Mouse (Mus musculus) adipocyte (in vitro differentiated cells): ENCODE measurements around the gene Tbx5.

Source experiments
- DNase-seq: peaks from one replicate; pipeline ENCODE4 v3.0.0-alpha.2; 2016; ENCODE audit warnings: low spot score

Gene Tbx5

GRCm38 (mm10) chr5:119832479-119832796, at the start of gene Tbx5:
TSS of gene Tbx5 (plus strand) at chr5:119832668.
- DNase-seq, result no peak

- DNase-seq, result no peak
Observed at GRCm38 (mm10) chr5:119785959-119786358, 46.5 kb upstream of the Tbx5 start.

GRCm38 (mm10) chr5:119791664-119792063, 40.8 kb upstream of the Tbx5 start:
- no peak for DNase-seq

DNA sequence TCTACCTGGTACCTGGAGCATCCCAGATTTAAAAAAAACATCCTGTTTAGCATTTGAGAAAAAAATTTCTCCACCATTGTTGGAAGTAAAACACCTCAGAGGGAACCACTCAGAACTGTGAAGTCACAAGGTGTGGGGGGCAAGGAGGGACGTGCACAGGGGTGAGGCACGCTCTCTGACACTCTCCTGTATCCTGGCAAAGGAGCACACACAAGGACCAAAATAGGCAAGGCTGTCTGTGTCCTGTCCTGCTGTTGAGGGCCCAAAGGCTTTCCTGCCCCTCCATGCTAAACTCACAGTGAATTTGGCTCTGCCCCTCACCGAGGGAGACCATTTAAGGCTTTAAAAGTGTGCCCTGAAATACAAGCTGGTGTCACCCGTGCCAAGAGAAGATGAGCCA, 38.5 kb upstream of the Tbx5 start:
- DNase-seq, result no peak

- DNase-seq, result no peak
Observed at GRCm38 (mm10) chr5:119795376-119795775, 37.1 kb upstream of the Tbx5 start.

GRCm38 (mm10) chr5:119795777-119796176, 36.7 kb upstream of the Tbx5 start:
- no peak for DNase-seq

DNA sequence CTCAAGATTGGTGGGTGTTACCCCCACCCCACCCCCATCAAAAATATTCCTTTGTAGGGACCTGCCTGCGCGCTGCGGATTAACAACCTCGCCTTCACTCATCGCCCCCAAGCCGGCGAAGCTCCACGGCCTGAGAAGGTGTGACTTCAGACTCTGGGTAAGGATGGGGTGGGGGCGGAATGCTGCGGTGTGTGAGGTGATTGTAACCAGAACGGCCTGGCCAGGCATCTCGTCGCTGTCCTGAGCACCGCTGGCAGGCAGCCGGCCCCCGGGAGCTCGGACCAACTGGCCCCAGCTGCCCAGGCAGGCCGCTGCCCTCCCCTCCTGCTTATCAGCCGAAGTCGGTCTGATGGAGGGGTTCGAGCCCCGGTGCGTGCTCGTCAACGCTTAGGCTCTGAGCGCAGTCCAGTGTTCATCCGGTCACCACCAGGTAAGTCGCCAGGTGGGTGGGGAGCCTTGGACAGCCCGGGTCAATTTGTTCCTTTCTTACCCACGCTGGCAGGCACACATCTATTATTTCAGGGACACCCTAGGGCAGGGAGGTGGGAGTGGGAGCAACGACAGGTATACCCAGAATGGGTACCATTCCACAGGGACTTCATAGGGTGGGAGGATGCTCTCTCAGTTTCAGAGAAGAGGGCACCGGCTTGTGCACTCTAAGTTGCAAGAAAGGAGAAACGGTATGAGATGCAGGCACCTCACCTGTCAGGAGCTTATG, 35.9 kb upstream of the Tbx5 start:
- no peak for DNase-seq

DNA sequence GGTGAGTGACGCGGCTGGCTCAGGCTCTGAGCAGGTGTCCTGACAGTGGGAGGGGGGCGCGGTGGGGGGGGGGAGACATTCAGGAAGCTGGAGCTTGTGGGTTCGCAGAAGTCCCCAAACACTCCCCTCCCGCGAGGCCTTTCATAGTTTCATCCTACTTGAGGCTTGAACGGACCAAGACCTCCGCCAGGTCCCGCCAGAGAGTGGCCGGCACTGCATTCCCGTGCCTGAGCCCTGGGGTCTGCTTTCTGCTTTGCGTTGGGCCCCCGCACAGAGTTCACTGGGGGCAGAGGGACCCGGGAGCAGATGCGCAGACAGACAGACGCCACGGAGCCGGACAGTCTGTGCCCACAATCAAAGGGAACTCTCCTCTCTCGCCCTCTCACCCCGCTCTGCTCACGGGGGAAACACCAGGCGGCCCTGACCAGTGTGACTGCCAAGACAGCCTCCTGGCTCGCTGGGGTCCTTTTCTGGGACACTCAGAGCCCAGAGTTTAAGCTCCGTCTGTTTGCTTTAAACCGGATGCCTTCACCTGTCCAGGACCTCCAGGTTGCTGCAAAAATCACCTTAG, 34.8 kb upstream of the Tbx5 start:
- DNase-seq, result no peak

DNA sequence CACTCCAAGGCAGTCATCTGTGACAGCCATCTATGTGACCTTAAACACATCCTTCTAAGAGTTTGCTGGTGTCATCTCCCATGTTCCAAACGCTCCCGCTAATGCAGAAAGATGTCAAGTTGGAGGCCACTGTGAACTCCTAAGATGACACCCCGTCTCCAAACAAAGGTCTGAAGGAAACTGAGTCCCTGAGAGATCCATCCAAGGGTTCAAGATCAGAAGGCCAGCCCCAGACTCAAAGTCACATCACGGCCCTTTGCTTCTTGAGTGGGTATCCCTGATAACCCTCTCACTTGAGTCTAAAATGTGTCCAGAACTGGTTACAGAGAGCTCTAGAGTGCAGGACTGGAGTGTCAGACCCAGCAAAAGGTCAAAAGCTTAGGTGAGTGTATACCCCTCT, 34.2 kb upstream of the Tbx5 start:
- DNase-seq, result no peak

DNA sequence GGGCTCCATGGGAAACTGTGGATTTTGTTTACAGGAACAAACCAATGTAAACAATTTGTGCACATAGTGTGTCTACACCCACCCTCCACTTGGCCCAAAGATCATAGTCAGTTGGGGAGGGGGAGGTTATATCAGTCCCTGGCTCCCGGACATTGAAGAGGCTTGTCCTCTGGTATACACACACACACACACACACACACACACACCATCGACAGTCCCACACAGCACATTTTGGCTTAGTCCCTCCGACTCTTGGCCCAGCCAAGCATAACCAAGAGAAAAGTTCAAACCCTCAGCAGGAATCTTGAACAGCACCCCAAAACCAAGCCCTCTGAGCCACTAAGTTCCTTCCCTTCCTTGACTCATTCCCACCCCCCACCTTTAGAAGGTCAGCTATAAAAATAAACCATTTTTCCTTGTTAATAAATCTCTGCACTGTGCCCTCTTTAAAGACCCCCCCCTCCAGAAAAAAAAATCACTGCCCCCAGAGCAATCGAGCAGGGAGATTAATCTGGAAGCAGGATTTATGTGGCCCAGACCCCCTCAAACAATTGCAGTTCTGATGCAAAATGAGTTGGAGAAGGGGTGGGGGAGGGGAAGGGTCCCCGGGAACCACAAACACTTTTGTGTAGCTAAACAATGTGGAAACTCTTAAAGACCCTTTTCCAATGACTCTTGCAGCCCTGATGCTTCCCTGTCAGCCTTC, 33.6 kb upstream of the Tbx5 start:
- DNase-seq, result no peak

DNA sequence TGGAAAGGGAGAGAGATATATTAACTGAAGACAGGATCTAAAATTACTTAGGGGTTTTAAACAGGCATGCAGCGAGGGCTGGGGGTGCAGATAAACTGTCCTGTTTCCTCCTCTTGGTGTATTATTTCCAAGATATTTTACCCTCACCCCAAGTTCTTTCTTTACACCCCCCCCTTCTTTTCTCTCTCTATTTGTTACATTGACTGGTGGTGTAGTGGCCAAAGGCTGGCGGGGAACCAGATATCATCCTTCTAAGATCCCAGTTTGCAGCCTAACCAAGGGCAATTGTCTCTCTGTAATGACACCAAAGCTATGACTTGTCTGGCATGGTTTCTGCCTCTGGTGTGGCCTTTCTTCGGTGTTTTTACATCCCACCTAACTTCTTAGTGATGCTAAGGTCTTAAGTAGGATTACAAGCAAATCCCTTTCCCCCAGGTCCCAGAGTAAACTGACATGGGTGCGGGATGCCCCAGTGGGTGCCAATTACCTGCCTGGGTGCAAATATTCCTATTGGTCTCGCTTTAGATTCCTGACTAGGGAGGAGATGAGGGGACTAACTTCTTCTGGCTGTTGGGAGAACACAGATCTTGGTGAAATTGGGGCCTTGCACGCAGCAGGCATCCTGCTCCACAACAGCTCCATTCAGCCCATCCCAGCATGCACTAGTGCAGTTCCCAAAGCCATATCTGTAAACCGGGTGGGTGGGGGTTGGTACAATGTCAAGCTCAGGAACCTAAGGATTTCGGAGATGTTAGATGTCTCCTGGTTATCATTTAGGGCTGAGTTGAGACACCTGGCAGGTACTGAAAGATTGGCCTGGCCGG, 32.8 kb upstream of the Tbx5 start:
- DNase-seq, result no peak

- DNase-seq, result no peak
Observed at GRCm38 (mm10) chr5:119800243-119800665, 32.2 kb upstream of the Tbx5 start.

DNA sequence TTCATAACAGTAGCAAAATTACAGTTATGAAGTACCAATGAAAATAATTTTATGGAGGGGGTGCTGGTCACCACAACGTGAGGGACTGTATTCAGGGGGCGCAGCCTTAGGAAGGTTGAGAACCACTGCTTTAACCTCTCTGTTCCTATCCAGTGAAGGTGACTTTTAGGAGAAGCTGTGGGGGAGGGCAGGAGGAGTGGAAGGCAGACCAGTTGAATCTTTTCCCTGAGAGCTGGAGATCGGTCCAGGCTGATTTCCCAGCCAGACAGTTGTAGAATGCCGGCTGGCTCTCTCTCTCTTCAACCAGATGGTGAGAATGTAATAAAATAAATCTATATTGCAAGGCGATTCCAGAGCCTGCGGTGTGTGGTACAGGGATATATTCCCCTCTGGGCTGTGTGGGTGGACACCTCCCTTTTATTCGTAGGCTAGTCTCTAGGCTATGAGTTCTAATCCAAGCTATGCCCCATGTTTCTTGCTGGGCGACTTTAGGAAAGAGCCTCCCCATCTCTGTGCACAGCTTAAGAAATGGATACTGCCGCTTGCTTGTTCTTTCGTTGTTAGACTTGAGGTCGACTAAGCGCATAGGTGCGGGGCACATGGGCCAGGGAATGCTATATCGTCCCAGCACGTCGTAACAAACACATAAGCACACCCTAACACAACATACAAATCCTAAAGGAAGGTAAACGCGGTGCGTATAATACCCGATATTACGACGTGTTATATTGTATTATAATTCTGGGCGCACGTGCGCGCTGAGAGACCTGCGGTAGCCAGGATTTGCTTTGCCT, 29.7 kb upstream of the Tbx5 start:
- DNase-seq, result no peak

- no peak for DNase-seq
Observed at GRCm38 (mm10) chr5:119803411-119804251, 28.8 kb upstream of the Tbx5 start.

GRCm38 (mm10) chr5:119804301-119805039, 28.0 kb upstream of the Tbx5 start:
- DNase-seq, result no peak

DNA sequence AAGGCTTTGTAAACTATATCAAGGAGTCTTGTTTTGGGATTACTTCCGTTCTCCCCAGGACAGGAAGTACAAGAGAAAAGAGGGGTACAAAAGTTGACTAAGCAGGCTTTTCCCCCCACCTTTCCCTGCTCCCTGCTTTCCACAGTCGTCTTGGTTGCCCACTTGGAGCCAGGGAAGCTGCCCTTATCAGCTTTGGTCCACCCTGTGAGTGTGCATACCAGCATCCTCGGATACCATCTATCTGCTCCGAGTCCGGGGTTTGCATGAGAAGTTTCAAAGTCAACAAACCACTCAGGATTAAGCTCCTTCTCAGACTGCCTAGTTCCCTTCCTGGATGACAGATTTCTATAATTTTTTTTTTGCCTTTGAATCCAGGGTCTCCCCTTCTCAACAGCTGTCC, 26.8 kb upstream of the Tbx5 start:
- DNase-seq, result no peak

- DNase-seq, result no peak
Observed at GRCm38 (mm10) chr5:119806467-119806866, 26.0 kb upstream of the Tbx5 start.

- no peak for DNase-seq
Observed at GRCm38 (mm10) chr5:119807481-119808183, 24.8 kb upstream of the Tbx5 start.

- no peak for DNase-seq
Observed at GRCm38 (mm10) chr5:119808713-119809112, 23.8 kb upstream of the Tbx5 start.
